Mouse (Mus musculus) WW6 (cell line): ENCODE measurements around the gene Umod.

Source experiments
- DNase-seq: peaks from one replicate; pipeline ENCODE4 v3.0.0-alpha.2; 2013; ENCODE audit warnings: low read depth, low spot score

Gene Umod

GRCm38 (mm10) chr7:119479256-119479655 lies at the start of gene Umod:
Umod (minus strand) TSS chr7:119479282.
- no peak for DNase-seq

- no peak for DNase-seq
Measured at GRCm38 (mm10) chr7:119528617-119529016, 49.5 kb upstream of the Umod start.

GRCm38 (mm10) chr7:119527548-119527947 lies 48.5 kb upstream of the Umod start:
- DNase-seq, result no peak

DNA sequence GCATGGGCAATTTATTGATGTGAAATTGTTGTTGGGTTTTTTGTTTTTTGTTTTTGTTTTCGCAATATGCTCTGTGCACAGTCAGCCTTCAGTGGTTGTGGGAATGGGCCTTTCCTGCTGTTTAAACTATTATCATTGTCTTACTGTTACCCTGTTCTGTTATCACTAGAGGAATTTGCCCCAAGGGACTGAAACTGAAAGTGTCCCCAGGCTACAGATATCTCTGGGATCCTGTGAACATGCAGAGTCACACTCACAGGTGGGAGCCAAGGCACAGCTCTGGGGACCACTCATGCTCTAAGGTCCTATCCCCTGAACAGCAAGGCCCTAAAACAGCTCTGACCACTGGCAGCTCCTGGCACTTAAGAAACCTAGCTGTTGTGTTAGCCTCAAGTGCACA lies 48.1 kb upstream of the Umod start:
- no peak for DNase-seq

- DNase-seq, result no peak
Measured at GRCm38 (mm10) chr7:119526486-119526885, 47.4 kb upstream of the Umod start.

- no peak for DNase-seq
Measured at GRCm38 (mm10) chr7:119525881-119526281, 46.8 kb upstream of the Umod start.

GRCm38 (mm10) chr7:119523389-119523788 lies 44.3 kb upstream of the Umod start, which contains the start of gene Pdilt:
Pdilt (minus strand) TSS chr7:119523489.
- no peak for DNase-seq

GRCm38 (mm10) chr7:119522385-119522784 lies 43.3 kb upstream of the Umod start:
- no peak for DNase-seq

DNA sequence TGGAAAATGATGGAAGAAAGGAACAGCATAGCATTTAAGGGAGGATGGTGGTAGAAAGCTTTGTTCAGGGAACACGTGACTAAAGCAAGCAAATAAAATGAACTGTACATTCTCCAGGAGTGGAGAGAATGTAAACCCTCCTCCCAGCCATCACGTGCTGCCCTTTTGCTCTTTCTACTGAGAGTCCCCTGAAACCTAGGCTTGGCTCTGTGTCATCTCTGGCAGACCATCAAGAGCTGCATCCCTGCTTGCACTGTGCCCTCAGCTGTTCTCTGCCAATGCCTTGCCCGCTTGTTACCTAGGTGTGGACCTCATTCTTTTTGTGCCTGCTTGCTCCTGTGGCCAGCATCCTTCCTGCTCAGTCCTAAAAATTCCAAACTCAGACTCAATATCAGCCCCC lies 42.7 kb upstream of the Umod start:
- DNase-seq, result no peak

DNA sequence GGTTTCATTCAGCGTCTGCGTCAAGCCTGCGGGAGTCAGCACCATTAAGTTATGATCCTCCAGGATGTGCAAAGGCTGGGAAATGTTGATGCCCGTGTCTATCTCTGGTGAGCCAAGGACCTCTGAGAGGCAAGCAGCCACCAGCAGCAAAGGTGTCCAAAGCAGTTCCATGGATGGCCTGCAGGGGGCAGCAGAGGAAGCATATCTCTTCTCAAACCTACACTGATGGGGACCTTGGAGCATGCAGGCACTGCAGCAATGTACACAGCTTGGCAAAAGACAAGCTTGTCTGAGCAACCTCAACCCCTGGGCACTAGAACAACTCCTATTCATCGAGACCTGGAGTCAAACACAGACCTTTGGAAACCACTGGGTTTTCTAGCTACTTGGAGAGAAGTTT lies 40.6 kb upstream of the Umod start:
- DNase-seq, result peak; percentile 28

- DNase-seq, result no peak
Measured at GRCm38 (mm10) chr7:119519163-119519562, 40.1 kb upstream of the Umod start, which contains the start of gene Acsm5. Acsm5 (plus strand) TSS chr7:119519463.

DNA sequence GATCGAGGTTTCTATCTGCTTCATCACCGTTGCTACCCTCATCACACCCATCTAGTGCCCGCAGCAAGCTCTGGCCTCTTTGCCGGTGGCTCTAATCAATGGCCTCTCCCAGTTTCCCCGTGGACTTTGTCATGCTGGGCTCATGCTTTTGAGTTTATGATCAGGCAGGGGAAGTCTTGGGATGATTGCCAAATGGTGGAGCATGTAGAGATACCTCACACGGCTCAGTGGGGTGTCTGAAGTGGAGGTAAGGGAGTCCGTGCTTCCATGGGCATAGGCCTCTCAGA lies 37.1 kb upstream of the Umod start:
- no peak for DNase-seq

DNA sequence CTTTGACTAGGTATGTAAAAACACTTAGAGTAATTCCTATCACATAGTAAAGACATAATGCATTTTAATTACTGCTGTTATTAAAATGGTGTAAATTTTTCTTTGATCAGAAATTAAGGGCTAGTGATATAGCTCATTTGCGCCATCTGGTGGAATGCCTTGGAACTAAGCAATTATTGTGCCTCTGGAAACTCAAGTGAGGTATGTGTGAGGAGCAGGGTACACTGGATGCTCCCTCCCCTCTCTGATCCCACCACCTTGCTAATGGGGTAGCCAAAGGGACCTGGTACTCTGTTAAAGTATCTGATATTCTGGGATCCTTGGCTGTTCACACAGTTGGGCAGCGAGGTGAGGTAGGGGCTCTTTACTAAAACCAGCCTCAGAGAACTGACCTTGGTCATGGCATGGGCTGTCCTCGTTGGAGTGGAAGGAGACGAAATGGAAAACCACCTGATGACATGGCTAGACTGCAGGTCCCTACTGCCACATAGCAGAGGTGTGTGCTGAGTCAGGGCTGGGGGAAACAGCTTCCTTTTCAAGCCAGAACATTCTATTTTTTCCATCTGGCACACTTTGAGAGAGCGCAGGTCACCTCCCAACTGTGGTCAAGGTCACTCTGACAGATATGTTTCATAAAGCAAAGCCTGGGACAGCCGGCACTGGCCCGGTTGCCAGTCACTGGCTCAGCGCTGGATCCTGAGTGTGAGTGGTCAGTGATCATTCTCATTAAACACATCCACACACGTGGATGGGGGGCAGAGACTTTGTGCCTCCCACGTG lies 36.6 kb upstream of the Umod start:
- DNase-seq, result no peak

DNA sequence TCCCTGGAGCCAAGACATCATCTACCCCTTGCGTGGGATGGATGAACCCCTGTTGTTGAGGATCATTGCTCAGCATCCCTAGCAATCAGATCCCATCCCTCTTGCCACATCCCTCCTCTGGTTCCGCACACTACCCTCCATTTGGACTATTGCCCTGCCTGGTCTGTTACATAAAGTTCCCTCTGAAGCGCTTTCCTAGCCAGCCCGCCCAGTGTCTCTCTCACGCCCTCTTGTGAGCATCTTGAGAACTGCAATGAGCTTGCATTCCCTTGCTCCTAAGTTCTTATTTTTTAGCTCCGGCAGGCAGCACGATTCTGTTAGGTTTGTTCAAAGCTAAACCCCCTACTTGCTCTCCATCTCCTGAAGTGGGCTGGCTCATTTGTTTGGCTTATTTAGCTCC lies 34.0 kb upstream of the Umod start:
- peak; percentile 38 for DNase-seq

GRCm38 (mm10) chr7:119511143-119511542 lies 32.1 kb upstream of the Umod start:
- DNase-seq, result no peak

DNA sequence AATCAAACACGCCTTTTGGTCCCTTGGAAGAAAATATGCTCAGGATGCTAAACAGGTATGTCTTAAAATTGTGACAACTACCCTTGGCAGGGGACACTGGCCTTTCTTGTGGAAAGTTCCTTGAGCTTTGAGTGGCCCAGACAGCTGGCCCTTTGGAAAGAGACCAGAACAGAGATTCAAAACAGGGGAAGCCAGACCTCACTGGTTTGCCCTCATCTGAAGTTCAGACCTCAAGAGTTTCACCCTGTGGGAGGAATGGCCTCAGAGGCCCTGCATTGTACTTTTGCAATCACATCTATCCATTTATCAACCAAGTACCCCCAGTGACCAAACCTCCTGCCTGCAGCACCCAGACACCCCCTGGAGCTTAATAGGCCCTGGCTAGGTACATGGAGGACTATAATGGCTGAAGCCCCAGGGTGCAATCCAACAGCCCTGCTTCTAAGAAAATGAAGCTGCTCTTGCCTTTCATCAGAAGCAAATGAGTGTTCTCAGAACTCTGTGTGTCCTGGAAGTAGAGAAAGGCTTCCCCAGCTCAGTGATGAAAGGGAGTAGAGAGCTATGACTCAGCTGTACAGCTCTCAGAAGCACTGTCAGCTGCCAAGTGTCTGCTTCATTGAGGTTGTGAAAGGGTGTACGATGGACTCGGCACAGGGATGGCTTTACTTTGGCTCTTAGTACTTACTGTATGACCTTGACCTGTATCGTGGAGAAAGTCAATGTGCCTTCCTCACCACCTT lies 11.1 kb upstream of the Umod start:
- no peak for DNase-seq

DNA sequence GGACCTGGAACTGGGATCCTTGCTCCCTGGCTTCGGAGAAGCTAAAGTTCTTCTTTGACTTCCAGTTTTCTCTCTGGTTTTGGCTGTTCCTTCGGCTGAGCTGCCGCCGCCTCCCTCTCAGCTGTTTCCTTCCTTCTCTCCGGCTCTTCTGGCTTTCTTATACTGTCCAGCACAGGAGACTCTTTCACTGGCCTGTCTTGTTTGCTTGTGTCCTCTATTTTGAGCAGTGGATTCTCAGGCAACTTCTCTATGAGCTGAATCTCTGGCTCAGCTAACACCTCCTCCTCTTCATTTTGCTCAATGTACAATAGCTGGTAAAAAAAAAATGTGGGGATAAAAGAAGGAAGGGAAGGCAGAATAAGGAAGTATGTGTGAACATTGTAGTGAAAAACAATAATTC lies 7.6 kb upstream of the Umod start:
- DNase-seq, result no peak

GRCm38 (mm10) chr7:119484154-119484553 lies 5.1 kb upstream of the Umod start:
- DNase-seq, result no peak

DNA sequence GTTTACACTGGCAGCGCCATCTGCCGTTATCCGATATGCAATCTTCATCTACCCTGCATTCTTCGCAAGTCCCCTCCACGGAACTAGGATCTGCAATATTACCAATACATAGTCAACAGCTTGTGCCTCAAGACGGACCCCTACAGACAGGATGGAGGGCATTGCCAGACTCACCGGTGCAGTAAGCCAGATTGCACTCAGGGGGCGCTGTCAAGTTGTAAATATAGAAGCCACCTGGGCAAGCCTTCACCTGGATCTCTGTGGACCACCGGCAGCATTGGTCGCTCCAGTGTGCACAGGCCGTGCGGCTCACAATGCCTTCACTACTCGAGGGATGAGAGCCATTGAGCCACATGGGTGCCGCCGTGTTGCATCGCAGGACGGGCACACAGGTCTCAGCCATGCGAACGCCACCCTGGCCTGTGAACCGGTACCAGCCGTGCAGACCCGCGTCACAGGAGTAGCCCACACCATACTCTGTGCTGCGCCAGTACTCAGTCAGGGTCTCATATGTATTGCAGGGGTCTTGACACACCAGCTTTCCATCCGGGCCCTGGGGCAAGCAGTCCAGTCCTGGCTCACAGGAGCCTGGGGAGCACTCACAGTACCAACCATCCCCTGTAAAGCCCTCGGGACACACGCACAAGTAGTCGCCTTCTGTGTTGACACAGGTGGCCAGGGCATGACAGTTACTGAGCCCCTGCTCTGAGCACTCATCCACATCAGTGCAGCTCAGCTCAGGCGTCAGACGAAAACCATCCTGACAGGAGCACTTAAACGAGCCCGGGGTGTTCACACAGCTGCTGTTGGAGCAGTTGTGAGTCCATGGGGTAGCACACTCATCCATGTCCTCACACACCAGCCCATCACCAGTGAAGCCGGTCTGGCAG lies 2.3 kb downstream of the Umod start:
- peak; percentile 33 for DNase-seq

DNA sequence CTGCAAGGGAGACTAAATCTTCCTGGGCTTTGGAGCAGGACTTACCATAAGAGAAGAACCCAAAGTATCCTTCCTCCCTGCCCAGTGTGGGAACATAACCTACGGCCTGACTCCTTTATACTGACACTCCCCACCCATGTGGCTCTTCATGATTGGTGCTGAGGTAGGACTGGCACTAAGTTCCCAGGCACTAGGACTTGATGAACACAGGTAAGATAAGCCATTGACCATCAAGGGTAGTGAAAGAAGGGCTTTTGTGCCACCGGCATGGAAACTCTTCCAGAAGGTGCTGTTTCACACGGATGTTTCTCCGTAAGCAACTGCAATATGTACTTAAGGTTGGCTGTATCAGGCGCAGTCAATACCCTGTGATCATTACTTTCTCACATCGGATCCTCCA lies 19.9 kb downstream of the Umod start, which contains the start of gene Gp2:
TSS of gene Gp2 (minus strand) at position 101 of the 400 bp plus-strand sequence.
- no peak for DNase-seq

DNA sequence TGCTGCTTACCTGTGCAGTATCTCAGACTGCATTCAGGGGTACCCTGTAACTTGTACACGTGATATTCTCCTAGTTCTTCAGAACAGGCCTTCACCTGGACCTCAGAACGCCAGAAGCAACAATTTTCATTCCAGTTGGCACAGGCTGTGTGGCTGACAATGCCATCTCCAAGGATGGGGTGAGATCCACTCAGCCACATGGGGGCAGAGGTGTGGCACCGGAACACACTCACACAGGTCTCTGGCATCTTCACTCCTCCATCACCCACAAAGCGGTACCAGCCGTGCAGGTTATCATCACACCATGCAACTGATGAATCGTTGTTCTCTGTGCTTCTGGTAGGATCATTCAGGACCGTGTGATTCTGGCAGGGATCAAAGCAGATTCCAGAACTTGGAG lies 24.9 kb downstream of the Umod start:
- no peak for DNase-seq

- no peak for DNase-seq
Measured at GRCm38 (mm10) chr7:119443849-119444248, 35.2 kb downstream of the Umod start.
